ENCODE assay signal across 8 mouse cellular contexts in the genomic region with DNA sequence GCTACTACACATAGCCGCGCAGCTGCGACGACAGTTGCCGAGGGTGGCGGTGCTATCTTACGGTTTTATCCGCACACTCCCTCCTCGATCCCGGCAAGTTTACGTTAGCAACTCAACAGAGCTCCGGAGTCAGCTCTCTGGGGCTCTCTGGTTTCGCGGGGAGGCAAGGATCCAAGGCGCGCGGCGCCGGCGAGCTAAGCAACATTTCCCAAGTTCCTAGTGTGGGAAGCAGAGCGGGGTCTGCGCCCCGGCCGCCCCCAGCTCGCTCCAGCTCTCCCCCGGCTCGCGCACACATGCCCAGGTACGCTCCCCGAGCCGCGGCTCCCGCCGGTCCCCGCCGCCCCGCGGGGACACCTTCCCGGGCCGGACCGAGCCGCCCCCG. TPM values are rescaled to one million over a fixed set of nuclear protein-coding genes. Genes with fewer than 3 reads are reported as not detected.
A peak's percentile ranks its signal among the peaks of the same experiment; 100 is the strongest.
DNase-seq lines count a peak whose midpoint lies in the region; ATAC-seq lines count a peak whose summit lies in the region.

No protein-coding gene starts in this region.

- 0% methylated on average over 40 of the region's 43 CpGs for WGBS in forebrain, embryonic 10.5 days
- WGBS in hindbrain, embryonic 12.5 days = under 1% methylated on average over 41 of the region's 43 CpGs
- WGBS in liver, embryonic 13.5 days (ENCODE audit: insufficient replicate concordance) = under 1% methylated on average over 43 of the region's 43 CpGs
- WGBS in neural tube, embryonic 15.5 days = under 1% methylated on average over 40 of the region's 43 CpGs

- peak; percentile 71 for ATAC-seq in hindbrain, embryonic 12.5 days (ENCODE audit: low FRiP score)
- peak; percentile 52 for ATAC-seq in liver, embryonic 13.5 days (ENCODE audit: low read depth)
- peak; percentile 7 for ATAC-seq in neural tube, embryonic 15.5 days (ENCODE audit: low FRiP score)

- H3K36me3 ChIP-seq in forebrain, embryonic 10.5 days (replicated peaks) = peaks cover 10% of the 10 kb centered on the region
- 0 out of 2 replicates have a peak, but pooled peaks cover under 1% of the 10 kb centered on the region for H3K36me3 ChIP-seq in hindbrain, embryonic 12.5 days
- peaks cover 9% of the 10 kb centered on the region; the same call in 1 of the 2 replicates for H3K36me3 ChIP-seq in liver, embryonic 13.5 days
- H3K36me3 ChIP-seq in neural tube, embryonic 15.5 days = no peaks in the 10 kb centered on the region

- H3K9me3 ChIP-seq in forebrain, embryonic 10.5 days = no peaks in the 10 kb centered on the region
- H3K9me3 ChIP-seq in hindbrain, embryonic 12.5 days (replicated peaks) = no peaks in the 10 kb centered on the region
- H3K9me3 ChIP-seq in liver, embryonic 13.5 days (replicated peaks) = no peaks in the 10 kb centered on the region
- no peaks in the 10 kb centered on the region for H3K9me3 ChIP-seq in neural tube, embryonic 15.5 days (replicated peaks)

- H3K9ac ChIP-seq in hindbrain, embryonic 12.5 days = peak overlapping the region; percentile 91
- peak overlapping the region; percentile 98 for H3K9ac ChIP-seq in liver, embryonic 13.5 days
- H3K9ac ChIP-seq in neural tube, embryonic 15.5 days (replicated peaks) = peak overlapping the region; percentile 80

- H3K4me1 ChIP-seq in forebrain, embryonic 10.5 days = peaks cover 43% of the 10 kb centered on the region
- H3K4me1 ChIP-seq in hindbrain, embryonic 12.5 days = peaks cover 17% of the 10 kb centered on the region
- H3K4me1 ChIP-seq in liver, embryonic 13.5 days (replicated peaks) = peaks cover 48% of the 10 kb centered on the region
- peaks cover 26% of the 10 kb centered on the region for H3K4me1 ChIP-seq in neural tube, embryonic 15.5 days

- H3K27ac ChIP-seq in forebrain, embryonic 10.5 days = peak overlapping the region; percentile 99
- peak overlapping the region; percentile 95 for H3K27ac ChIP-seq in hindbrain, embryonic 12.5 days
- peak overlapping the region; percentile 99 for H3K27ac ChIP-seq in liver, embryonic 13.5 days
- peak overlapping the region; percentile 98 for H3K27ac ChIP-seq in neural tube, embryonic 15.5 days (replicated peaks)

- DNase-seq in left cerebral cortex, adult 18-20 months (ENCODE audit: low spot score in 2 of 2) = peak; percentile 24 to 31
- DNase-seq in left cerebral cortex, adult 9 months (ENCODE audit: low spot score in 2 of 2) = no peak
- DNase-seq in R1 (ENCODE audit: low read depth, low spot score) = peak; percentile 55
- DNase-seq in forebrain, embryonic 10.5 days (ENCODE audit: extremely low spot score, low spot score) = no peak
- DNase-seq in liver, embryonic 13.5 days = no peak
- DNase-seq in cerebellum, adult 9-11 months = no peak

- H3K4me3 ChIP-seq in forebrain, embryonic 10.5 days = peak overlapping the region; percentile 94
- peak overlapping the region; percentile 91 for H3K4me3 ChIP-seq in hindbrain, embryonic 12.5 days
- peak overlapping the region; percentile 90 for H3K4me3 ChIP-seq in liver, embryonic 13.5 days (replicated peaks)
- peak overlapping the region; percentile 99 for H3K4me3 ChIP-seq in neural tube, embryonic 15.5 days (replicated peaks)

- H3K27me3 ChIP-seq in forebrain, embryonic 10.5 days (ENCODE audit: poor library complexity, severe bottlenecking) = no peaks in the 10 kb centered on the region
- no peaks in the 10 kb centered on the region for H3K27me3 ChIP-seq in hindbrain, embryonic 12.5 days
- H3K27me3 ChIP-seq in liver, embryonic 13.5 days = no peaks in the 10 kb centered on the region
- no peaks in the 10 kb centered on the region for H3K27me3 ChIP-seq in neural tube, embryonic 15.5 days (replicated peaks)

- peak overlapping the region; percentile 79 for H3K4me2 ChIP-seq in hindbrain, embryonic 12.5 days (replicated peaks)
- H3K4me2 ChIP-seq in liver, embryonic 13.5 days = peak overlapping the region; percentile 74
- H3K4me2 ChIP-seq in neural tube, embryonic 15.5 days = peak overlapping the region; percentile 77

RNA-seq across cellular contexts. Expression of gene Myom1, which starts 0.7 kb away (rescaled TPM):
- 1 to 10 TPM; 1.6 to 2.3 TPM for total RNA-seq in left cerebral cortex, adult 18-20 months (2021)
- polyA plus RNA-seq in forebrain, embryonic 10.5 days (2016; fragmentation: Nextera tagmentation; extraction: Ambion mirVana) = 1.6 and 2.2 TPM in 2 replicates
- 1.9 and 5.0 TPM in 2 replicates for polyA plus RNA-seq in hindbrain, embryonic 12.5 days (2016; fragmentation: Nextera tagmentation; extraction: Ambion mirVana)
- polyA plus RNA-seq in liver, embryonic 13.5 days (2015; fragmentation: Nextera tagmentation; extraction: Ambion mirVana) = 1.7 and 2.1 TPM in 2 replicates
- polyA plus RNA-seq in neural tube, embryonic 15.5 days (2015; fragmentation: Nextera tagmentation; extraction: Ambion mirVana) = 3.3 and 3.6 TPM in 2 replicates

RNA-seq across cellular contexts. Expression of gene Myl12a, which starts 1.0 kb away (rescaled TPM):
- 10 to 100 TPM; 35.3 to 37.9 TPM for total RNA-seq in left cerebral cortex, adult 18-20 months (2021)
- 408 and 417 TPM in 2 replicates for polyA plus RNA-seq in forebrain, embryonic 10.5 days (2016; fragmentation: Nextera tagmentation; extraction: Ambion mirVana)
- polyA plus RNA-seq in hindbrain, embryonic 12.5 days (2016; fragmentation: Nextera tagmentation; extraction: Ambion mirVana) = 351 and 382 TPM in 2 replicates
- polyA plus RNA-seq in liver, embryonic 13.5 days (2015; fragmentation: Nextera tagmentation; extraction: Ambion mirVana) = 237 and 258 TPM in 2 replicates
- polyA plus RNA-seq in neural tube, embryonic 15.5 days (2015; fragmentation: Nextera tagmentation; extraction: Ambion mirVana) = 103 and 187 TPM in 2 replicates

Comparison
In these comparisons a context has a peak if more than half of its experiments do, and no peak if none do; other contexts are left out.
1. DNase-seq: peak in left cerebral cortex, adult 18-20 months (2 of 2) and R1 (single experiment); none in left cerebral cortex, adult 9 months (0 of 2), forebrain, embryonic 10.5 days (single experiment), liver, embryonic 13.5 days (single experiment) and cerebellum, adult 9-11 months (single experiment).
2. ATAC-seq: peak in every context shown above with its lines; median percentile 71 in hindbrain, embryonic 12.5 days; 52 in liver, embryonic 13.5 days; 7 in neural tube, embryonic 15.5 days.
3. Peak in every context shown above with its lines, with median percentiles within 50 percentile points of each other: H3K27ac ChIP-seq, H3K4me3 ChIP-seq, H3K4me2 ChIP-seq and H3K9ac ChIP-seq.